Mouse (Mus musculus): ENCODE measurements around the gene Hilpda.
A peak's percentile ranks its signal among the peaks of the same experiment; 100 is the strongest.

The Hilpda gene

DNA sequence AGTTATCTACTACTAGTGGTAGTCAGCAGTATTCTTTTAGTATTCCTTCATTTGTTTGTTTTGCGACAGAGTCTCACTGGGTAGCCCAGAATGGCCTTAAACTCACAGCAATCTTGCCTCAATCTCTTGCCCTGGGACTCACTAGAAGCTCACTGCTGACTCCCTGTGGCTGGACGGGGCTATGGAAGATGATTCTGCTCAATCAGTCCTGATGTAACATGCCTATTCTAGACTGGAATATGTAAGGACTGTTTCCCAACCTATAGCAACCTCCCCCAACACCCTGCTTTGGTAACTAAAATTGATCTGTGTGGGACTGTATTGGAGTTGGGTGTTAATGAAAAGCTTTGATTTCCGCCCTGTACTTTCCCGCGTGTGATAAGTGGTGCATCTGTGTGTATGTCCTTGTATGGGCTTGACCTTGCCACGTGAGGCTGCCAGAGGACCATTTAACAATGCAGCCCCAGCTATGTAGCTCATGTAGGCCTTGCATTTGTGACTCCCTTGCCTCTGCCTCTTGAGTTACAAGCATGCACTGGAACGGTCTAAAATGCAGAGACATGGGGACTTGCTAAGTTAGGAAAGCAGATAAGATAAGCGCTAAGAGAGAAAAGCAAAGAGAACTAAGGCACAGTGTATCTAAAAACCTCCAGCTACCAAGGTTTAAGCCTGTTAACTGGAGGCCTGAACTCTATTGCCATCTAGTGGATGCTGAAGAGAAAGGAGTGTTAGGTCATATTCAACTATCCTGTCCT, 6.4 kb downstream of the Hilpda start:
- DNase-seq (ENCODE audit: low read depth) = peak; percentile 78

GRCm38 (mm10) chr6:29279293-29279692, 7.0 kb downstream of the Hilpda start, which contains the start of gene Fam71f2:
TSS of gene Fam71f2 (plus strand) at chr6:29279593.
- DNase-seq (ENCODE audit: low read depth) = no peak

DNA sequence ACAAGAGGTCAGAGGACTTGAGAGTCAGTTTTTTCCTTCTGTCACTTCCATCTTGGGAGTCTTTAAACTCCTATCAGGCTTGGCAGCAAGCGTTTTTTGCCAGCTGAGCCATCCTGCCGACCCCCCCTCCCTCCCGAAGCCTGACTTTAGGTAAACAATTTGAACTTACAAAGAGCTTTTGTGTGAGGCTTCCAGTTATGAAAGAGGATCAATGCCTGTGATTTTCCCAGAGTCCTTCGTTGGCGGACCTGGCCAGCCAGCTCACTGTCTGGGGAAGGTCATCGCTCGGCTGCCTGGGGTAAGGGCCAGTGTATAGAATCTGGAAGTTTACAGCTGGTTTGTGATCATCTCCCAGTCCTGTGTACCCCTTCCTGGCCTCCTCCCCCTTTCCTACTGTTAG, 8.4 kb downstream of the Hilpda start:
- no peak for DNase-seq (ENCODE audit: low read depth)

DNA sequence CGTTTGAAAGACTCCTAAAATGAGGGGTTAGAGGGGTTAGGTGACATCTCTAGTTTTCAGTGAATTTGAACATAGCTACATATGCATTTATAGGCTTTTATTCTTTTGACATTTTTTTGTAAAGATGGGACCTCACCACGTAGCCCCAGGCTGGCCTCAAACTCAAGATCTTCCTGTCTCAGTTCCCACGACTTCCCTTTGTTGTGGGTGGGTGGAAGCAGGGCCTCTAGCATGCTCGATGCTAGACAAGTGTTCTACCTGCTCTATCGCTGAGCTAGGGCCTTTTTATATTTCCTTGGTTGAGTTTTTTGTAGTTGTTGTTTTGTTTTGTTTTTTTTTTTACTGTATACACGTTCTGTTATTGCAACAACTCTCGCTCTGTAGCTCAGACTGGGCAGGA, 14.6 kb downstream of the Hilpda start:
- peak; percentile 64 for DNase-seq (ENCODE audit: low read depth)

- DNase-seq (ENCODE audit: low read depth) = peak; percentile 41
Observed at GRCm38 (mm10) chr6:29287481-29287880, 15.2 kb downstream of the Hilpda start.

- DNase-seq (ENCODE audit: low read depth) = no peak
Observed at GRCm38 (mm10) chr6:29287944-29288343, 15.7 kb downstream of the Hilpda start.

DNA sequence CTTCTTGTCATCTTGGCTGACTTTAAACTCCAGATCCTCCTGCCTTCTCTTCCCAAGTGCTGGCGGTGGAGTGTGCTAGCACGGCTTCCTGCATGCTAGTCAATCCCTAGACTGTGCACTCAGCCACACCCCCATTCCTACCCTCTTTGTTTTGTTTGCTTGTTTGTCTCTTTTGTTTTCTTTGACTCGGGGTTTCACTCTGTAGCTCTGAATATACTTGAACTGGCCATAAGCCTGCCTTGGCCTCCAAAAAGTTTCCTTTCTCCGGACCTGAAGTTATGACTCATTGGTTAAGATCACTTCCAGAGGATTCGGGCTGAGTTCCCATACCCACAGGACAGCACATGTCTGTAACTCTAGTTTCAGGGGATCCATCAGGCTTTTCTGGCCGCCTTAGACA, 16.4 kb downstream of the Hilpda start:
- DNase-seq (ENCODE audit: low read depth) = no peak

DNA sequence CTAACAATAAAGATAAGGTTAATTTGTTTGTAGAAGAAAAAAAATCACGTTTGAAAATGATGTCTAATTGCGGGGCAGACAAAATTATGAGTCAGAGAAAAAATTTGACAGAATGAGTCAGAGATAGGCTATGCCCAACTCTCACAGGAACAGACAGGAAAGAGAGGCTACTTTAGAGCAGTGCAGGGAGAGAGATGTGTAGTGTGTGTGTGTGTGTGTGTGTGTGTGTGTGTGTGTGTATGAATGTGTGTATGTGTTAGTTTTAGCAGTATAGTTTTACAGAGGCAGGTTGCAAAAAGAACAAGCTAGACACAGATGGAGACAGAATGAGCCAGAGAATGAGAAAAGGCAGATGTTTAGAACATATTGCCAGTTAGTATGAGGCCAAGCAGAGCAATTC, 26.8 kb downstream of the Hilpda start:
- no peak for DNase-seq (ENCODE audit: low read depth)

DNA sequence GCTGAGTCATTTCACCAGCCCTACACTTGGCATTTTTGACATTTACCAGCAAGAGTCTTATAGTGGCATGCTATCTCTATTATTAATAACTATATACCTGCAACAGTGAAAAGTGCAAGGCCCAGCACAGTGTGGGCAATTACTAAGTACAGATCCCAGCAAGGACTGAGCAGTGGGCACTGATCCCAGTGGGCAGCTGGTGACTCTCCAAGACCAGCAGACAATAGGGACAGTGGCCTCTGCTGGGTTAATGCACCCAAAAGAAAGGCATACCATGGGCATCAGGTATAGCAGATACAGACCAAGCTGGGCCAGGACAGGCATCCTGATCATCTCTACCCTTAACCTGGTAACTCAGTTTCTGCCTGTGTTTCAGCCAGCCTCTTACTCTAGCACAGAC, 31.0 kb downstream of the Hilpda start:
- DNase-seq (ENCODE audit: low read depth) = no peak

DNA sequence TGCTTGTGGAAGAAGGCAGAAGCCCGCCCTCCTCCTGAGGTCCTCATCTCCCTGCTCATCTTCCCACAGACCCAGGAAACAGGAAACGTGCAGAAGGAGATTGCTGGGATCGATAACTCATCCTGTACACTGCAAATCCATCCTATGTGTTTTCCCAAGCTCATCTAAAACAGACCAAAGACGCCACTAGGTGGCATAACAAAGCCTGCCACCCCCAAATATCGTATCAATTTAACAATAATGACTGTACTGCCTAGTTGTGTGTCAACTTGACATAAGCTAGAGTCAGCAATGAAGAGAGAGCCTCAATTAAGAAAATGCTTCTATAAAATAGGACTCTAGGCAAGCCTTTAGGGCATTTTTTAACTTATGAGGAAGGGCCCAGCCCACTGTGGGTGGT, 31.4 kb downstream of the Hilpda start:
- no peak for DNase-seq (ENCODE audit: low read depth)

DNA sequence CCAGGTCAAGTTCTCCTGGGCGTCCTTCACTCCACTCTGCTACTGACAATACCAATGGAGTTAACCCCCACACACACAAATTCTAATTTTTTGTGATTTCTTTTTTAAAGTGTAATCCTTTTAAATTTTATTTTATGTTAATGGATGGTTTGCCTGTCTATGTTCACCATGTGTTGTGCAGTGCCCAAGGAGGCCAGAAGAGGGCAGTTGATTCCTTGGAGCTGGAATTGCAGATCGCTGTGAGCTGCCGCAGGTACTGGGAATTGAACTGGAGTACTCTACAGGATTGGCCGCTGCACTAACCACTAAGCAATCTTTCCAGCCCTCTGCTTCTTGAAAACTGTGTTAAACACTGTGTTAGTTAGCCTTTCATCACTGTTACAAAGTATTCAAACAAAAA, 33.2 kb downstream of the Hilpda start:
- DNase-seq (ENCODE audit: low read depth) = no peak

GRCm38 (mm10) chr6:29308846-29309605, 36.7 kb downstream of the Hilpda start:
- no peak for DNase-seq (ENCODE audit: low read depth)

DNA sequence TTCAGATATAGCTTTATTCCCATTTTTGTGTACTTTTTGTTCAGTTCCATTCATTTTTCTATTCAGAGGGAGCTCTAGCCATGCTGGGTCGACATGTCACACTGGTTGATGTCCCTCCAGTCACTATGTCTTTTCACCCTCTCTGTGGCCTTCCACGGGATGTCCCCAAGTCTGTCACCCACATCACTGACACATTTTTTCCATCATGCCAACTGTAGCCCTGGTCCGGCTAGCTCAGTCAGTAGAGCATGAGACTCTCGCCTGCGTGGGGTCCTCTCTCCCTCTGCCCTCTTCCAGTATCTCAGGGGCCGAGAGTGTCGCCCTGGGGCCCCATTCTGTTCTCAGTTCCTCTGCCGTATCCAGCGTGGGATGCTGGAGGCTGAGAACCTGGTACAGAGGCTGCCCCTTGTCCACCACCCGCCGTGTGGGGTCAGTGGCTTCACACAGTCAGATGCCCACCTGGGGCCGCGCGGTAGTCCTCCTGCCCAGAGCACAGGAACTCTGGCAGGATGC, 41.5 kb downstream of the Hilpda start:
- DNase-seq (ENCODE audit: low read depth) = no peak

DNA sequence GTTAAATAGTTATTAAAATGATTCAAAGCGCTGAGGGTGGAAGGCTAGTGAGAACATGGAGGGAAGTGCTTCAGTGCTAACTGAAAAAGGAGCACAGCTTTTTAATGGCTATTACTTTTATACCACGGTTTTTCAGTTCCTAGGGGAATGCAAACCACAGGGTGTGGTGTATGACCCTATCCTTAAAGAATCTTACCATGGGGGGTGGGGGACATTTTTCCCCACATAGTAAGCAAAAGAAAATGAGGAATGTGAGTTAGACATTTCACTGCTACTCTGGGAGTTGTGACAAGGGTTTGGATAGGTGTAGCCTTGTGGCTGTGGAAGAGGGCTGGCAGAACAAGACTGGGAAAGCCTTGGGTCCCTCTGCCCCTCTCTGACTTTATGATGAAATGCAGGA, 45.0 kb downstream of the Hilpda start:
- no peak for DNase-seq (ENCODE audit: low read depth)

DNA sequence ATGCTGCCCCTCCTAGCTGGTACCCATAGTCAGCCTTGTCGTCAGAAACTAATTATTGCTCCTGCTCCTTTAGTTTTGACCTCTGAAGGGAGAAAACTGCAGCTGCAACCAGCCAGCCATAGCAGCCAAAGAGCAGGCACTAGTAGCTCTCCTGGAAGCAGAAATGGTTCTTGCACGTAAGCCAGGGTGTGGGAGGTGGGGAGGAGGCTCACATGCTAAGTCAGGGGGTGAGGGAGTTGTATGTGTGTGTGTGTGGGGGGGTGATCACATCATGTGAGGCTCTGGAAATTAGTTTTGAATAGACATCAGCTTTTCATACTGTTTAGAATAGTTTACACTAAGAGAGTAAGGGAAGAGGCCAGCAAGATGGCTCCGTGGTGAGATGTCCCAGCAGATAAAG, 45.7 kb downstream of the Hilpda start:
- no peak for DNase-seq (ENCODE audit: low read depth)

- DNase-seq (ENCODE audit: low read depth) = no peak
Observed at GRCm38 (mm10) chr6:29318879-29319278, 46.6 kb downstream of the Hilpda start, which contains the start of gene Fam71f1. TSS of gene Fam71f1 (plus strand) at chr6:29319140.

DNA sequence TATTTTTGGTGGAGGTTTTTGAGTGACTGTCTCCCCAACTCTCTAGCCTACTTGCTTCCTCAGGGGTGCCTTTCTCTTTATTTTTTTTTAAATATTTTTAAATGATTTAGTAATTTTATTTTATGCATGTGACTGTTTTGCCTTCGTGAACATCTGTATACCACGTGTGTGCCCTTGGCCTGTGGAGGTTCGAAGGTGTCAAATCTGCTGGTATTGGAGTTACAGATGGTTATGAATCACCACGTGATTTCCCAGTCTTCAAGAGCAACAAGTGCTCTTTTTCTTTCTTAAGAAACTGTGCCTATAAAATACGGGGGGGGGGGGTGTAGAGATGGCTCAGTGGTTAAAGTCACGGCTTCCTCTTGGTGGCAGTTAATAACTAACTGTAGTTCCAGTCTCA, 49.3 kb downstream of the Hilpda start:
- DNase-seq (ENCODE audit: low read depth) = no peak

GRCm38 (mm10) chr6:29322147-29322546, 49.9 kb downstream of the Hilpda start:
- DNase-seq (ENCODE audit: low read depth) = no peak

- DNase-seq (ENCODE audit: low read depth) = peak; percentile 16
Observed at GRCm38 (mm10) chr6:29322735-29323134, 50.4 kb downstream of the Hilpda start.

Measured in naive thymus-derived CD4-positive, alpha-beta T cell, adult 2 months (primary cell).